Mouse (Mus musculus): Measurements from ENCODE around the gene Gm6502.
"Not testable (repeated sequence)": the region's sequence is repeated elsewhere in the genome, so short reads cannot be mapped to it uniquely, and the experiment has no call there.

Gene Gm6502

DNA sequence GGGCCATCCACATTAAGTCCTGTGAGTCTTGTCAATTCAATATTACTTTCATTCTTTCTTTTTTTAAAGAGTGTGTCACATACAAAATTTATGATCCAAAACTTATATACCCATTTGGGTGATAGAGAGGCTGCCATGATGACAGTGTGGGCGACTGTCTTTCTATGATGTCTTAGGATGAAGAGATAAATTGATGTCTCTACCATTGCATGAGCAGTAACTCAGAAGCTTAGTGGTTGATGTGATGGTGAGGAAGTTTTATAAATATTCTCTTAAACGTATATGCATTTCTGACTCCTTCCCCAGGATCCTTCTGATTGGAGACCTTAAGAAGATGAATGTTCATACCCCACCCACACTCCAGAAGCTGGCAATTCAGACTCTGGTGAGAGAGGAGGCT is at the start of gene Gm6502:
TSS of gene Gm6502 (plus strand) at position 301 of the 400 bp plus-strand sequence.
- not testable (repeated sequence) for DNase-seq

DNA sequence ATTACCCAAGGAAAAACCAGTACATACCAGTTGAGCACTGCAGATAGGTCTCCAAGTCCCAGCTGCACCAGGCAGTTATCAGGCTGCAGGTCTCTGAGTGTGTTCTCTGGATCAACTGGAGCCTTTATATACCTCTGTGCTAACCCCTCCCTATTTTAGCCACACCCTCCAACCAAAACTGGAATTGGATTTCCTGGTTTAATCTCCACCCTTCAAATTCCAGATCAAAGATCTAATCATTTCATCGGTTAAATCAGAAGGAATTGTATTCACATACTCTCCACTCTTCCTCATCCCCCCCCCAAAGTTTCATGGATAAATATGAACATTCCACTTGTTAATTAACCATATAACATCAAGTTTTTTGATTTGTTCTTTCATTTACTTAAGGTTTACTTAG is 7.5 kb upstream of the Gm6502 start, which contains the start of gene A430089I19Rik:
TSS of gene A430089I19Rik (minus strand) at position 101 of the 400 bp plus-strand sequence.
- not testable (repeated sequence) for DNase-seq

DNA sequence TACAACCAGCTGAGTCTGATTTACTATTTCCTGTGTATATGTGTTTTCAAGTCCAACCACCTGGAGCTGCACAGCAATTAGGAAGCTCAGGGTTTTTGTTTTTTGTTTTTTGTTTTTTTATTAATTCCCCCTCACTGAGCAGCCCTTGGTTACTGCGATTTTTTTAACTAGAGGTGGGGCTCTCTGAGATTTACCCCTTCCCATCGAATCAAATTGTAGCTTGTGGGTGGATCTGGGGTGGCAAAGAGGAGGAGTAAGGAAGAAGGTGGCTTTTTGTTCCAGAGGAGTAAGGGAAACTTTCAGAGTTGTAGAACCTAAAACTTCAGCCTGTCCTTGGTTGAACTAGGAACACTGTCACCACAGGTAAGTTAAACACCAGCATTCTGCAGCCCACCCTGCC is 25.2 kb downstream of the Gm6502 start, which contains the start of gene AA792892:
TSS of gene AA792892 (plus strand) at position 301 of the 400 bp plus-strand sequence.
- not testable (repeated sequence) for DNase-seq
